Mouse (Mus musculus) liver, embryonic 16.5 days (tissue): ENCODE results near the gene Dhrs1. TPM values are rescaled to one million over a fixed set of nuclear protein-coding genes. Genes with fewer than 3 reads are reported as not detected.

ENCODE experiments used
- ATAC-seq: fragments of 200-750 bp; cut with Nextera tagmentation; 2 replicates; pipeline ENCODE4 v1.8.0; 2017; ENCODE audit warnings: low read depth, mild to moderate bottlenecking, moderate number of reproducible peaks, moderate library complexity
- H3K27ac ChIP-seq: fragments of 300-500 bp; sonication (generic); 2 replicates; pipeline ENCODE4 v1.5.1; 2014; ENCODE audit warnings: mild to moderate bottlenecking, low read length
- H3K27me3 ChIP-seq: fragments of 300-500 bp; sonication (generic); 2 replicates; pipeline ENCODE4 v1.6.1; 2014; ENCODE audit warnings: low read depth, low read length, mixed read lengths; ENCODE audit not compliant: control insufficient read depth, insufficient read depth
- H3K36me3 ChIP-seq: fragments of 300-500 bp; sonication (generic); 2 replicates; pipeline ENCODE4 v1.6.1; 2014; ENCODE audit warnings: mild to moderate bottlenecking; ENCODE audit not compliant: control insufficient read depth, insufficient read depth
- H3K4me1 ChIP-seq: fragments of 300-500 bp; sonication (generic); 2 replicates; pipeline ENCODE4 v1.6.1; 2014; ENCODE audit warnings: low read depth, low read length, mixed read lengths; ENCODE audit not compliant: control insufficient read depth
- H3K4me2 ChIP-seq: fragments of 300-500 bp; sonication (generic); 2 replicates; pipeline ENCODE4 v1.6.1; 2014; ENCODE audit warnings: low read depth, low read length, mixed read lengths
- H3K4me3 ChIP-seq: fragments of 300-500 bp; sonication (generic); 2 replicates; pipeline ENCODE4 v1.5.1; 2014; ENCODE audit warnings: low read depth, mild to moderate bottlenecking, low read length
- H3K9ac ChIP-seq: fragments of 300-500 bp; sonication (generic); 2 replicates; pipeline ENCODE4 v1.6.1; 2014; ENCODE audit warnings: low read depth, low read length
- H3K9me3 ChIP-seq: fragments of 300-500 bp; sonication (generic); replicated peaks from 2 replicates; pipeline ENCODE4 v1.6.1; 2016; ENCODE audit warnings: low read length; ENCODE audit not compliant: control insufficient read depth
- WGBS: fragments of 180-500 bp; shearing (Covaris S2); extraction: QIAGEN DNeasy Blood & Tissue Kit; methylation state at CpG from one replicate; pipeline ENCODE4 v1.1.7; 2014; ENCODE audit not compliant: insufficient replicate concordance; 5-methylcytosine and 5-hydroxymethylcytosine counted together
- polyA plus RNA-seq: library from polyadenylated mRNA; unstranded; fragments of >200 nt; fragmentation: Nextera tagmentation; extraction: Ambion mirVana; gene quantifications from 2 replicates; pipeline ENCODE4 v1.2.1, GENCODE M21; 2015

The Dhrs1 gene
- polyA plus RNA-seq, 1 experiment from 2014 or later = 43.5 TPM

- Histone ChIP-seq H3K4me2 (no peak overlapping the region), H3K27ac (no peak overlapping the region), H3K9me3 (no peaks in the 10 kb centered on the region), H3K4me3 (no peak overlapping the region), H3K9ac (no peak overlapping the region), H3K27me3 (no peaks in the 10 kb centered on the region; the same call in 1 of the 2 replicates), H3K4me1 (peaks cover 17% of the 10 kb centered on the region), H3K36me3 (no peaks in the 10 kb centered on the region)
- WGBS = 71% methylated on average over 4 of the region's 4 CpGs
- ATAC-seq = no peak
These were observed 36.0 kb downstream of the Dhrs1 start for GRCm38 (mm10) chr14:55709509-55709908.

- Histone ChIP-seq H3K27me3 (no peaks in the 10 kb centered on the region; the same call in 1 of the 2 replicates), H3K4me1 (peaks cover 7% of the 10 kb centered on the region), H3K27ac (no peak overlapping the region), H3K9me3 (no peaks in the 10 kb centered on the region), H3K9ac (no peak overlapping the region), H3K4me3 (no peak overlapping the region), H3K36me3 (no peaks in the 10 kb centered on the region), H3K4me2 (no peak overlapping the region)
- ATAC-seq = 0 out of 2 replicates have a peak, but pooled peaks have one; percentile 30
- 28% methylated on average over 5 of the region's 5 CpGs for WGBS
These were observed 38.1 kb downstream of the Dhrs1 start for GRCm38 (mm10) chr14:55707397-55707796.

GRCm38 (mm10) chr14:55706051-55706600 is 39.4 kb downstream of the Dhrs1 start:
- no peaks in the 10 kb centered on the region for H3K27me3 ChIP-seq
- no peak for ATAC-seq
- H3K9ac ChIP-seq = no peak overlapping the region
- no peak overlapping the region for H3K4me3 ChIP-seq
- no peak overlapping the region for H3K27ac ChIP-seq
- H3K4me1 ChIP-seq = peaks cover 7% of the 10 kb centered on the region
- no peaks in the 10 kb centered on the region for H3K36me3 ChIP-seq
- 47% methylated on average over 8 of the region's 8 CpGs for WGBS
- no peaks in the 10 kb centered on the region for H3K9me3 ChIP-seq
- no peak overlapping the region for H3K4me2 ChIP-seq

GRCm38 (mm10) chr14:55702761-55703160 is 42.7 kb downstream of the Dhrs1 start:
- WGBS = 69% methylated on average over 6 of the region's 6 CpGs
- H3K9ac ChIP-seq = no peak overlapping the region
- no peak overlapping the region for H3K4me3 ChIP-seq
- H3K9me3 ChIP-seq = no peaks in the 10 kb centered on the region
- ATAC-seq = no peak
- H3K27me3 ChIP-seq = no peaks in the 10 kb centered on the region
- H3K36me3 ChIP-seq = no peaks in the 10 kb centered on the region
- no peak overlapping the region for H3K4me2 ChIP-seq
- H3K4me1 ChIP-seq = peaks cover 7% of the 10 kb centered on the region
- H3K27ac ChIP-seq = no peak overlapping the region

- Histone ChIP-seq H3K27me3 (no peaks in the 10 kb centered on the region), H3K4me3 (no peak overlapping the region), H3K9ac (no peak overlapping the region), H3K4me1 (no peaks in the 10 kb centered on the region; the same call in 1 of the 2 replicates), H3K27ac (no peak overlapping the region), H3K36me3 (no peaks in the 10 kb centered on the region), H3K9me3 (no peaks in the 10 kb centered on the region), H3K4me2 (no peak overlapping the region)
- no peak for ATAC-seq
- WGBS = 59% methylated on average over 9 of the region's 9 CpGs
These were observed 44.4 kb downstream of the Dhrs1 start for GRCm38 (mm10) chr14:55701131-55701530.

DNA sequence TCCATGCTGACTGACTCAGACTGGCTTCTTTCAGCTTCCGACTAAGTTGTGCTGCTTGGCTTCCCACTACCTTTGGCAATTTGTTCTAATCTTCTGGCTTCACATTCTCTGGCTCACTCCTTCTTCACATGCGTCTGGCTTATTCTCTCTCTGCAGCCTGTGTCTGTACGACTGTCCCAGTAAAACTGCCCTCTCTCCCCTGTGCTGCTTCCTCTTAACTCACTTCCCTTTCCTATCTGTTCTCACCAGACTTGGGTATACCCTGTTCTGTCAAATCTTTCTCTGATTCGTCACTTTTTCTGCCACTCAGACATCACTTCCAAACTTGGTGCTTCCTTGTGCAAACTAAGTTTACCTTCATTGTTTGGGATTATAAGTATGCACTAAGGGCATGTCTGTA is 48.3 kb downstream of the Dhrs1 start:
- Histone ChIP-seq H3K27ac (no peak overlapping the region), H3K9me3 (no peaks in the 10 kb centered on the region)

GRCm38 (mm10) chr14:55689433-55689832 is 56.1 kb downstream of the Dhrs1 start:
- Histone ChIP-seq H3K9ac (no peak overlapping the region), H3K4me1 (no peaks in the 10 kb centered on the region), H3K27ac (no peak overlapping the region), H3K4me2 (no peak overlapping the region), H3K4me3 (no peak overlapping the region), H3K36me3 (no peaks in the 10 kb centered on the region), H3K27me3 (no peaks in the 10 kb centered on the region), H3K9me3 (no peaks in the 10 kb centered on the region)
- 68% methylated on average over 10 of the region's 10 CpGs for WGBS
- no peak for ATAC-seq

More for the DNA sequence above, 48.3 kb downstream of the Dhrs1 start:
- 42% methylated on average over 4 of the region's 4 CpGs for WGBS
- Histone ChIP-seq H3K4me2 (no peak overlapping the region), H3K36me3 (no peaks in the 10 kb centered on the region), H3K4me1 (no peaks in the 10 kb centered on the region), H3K27me3 (no peaks in the 10 kb centered on the region), H3K4me3 (no peak overlapping the region), H3K9ac (no peak overlapping the region)
- ATAC-seq = no peak

Other genes starting within 250 kb of the Dhrs1 start
- not detected in 2 replicates for gene Cpne6, start 235.2 kb downstream of the Dhrs1 start, polyA plus RNA-seq
- not detected in 2 replicates for gene Nrl, start 220.7 kb downstream of the Dhrs1 start, polyA plus RNA-seq
- gene Pck2, start 205.4 kb downstream of the Dhrs1 start, polyA plus RNA-seq = 41.2 and 42.5 TPM in 2 replicates
- 62.0 and 64.7 TPM in 2 replicates for gene Dcaf11, start 185.7 kb downstream of the Dhrs1 start, polyA plus RNA-seq
- 2.0 and 3.2 TPM in 2 replicates for gene A730061H03Rik, start 185.3 kb downstream of the Dhrs1 start, polyA plus RNA-seq
- gene Fitm1, start 170.1 kb downstream of the Dhrs1 start, polyA plus RNA-seq = 0.74 and 2.0 TPM in 2 replicates
- 114 TPM in 2 replicates for gene Psme1, start 167.6 kb downstream of the Dhrs1 start, polyA plus RNA-seq
- gene Emc9, start 160.4 kb downstream of the Dhrs1 start, polyA plus RNA-seq = 22.5 and 25.8 TPM in 2 replicates
- 177 and 181 TPM in 2 replicates for gene Psme2, start 154.6 kb downstream of the Dhrs1 start, polyA plus RNA-seq
- 9.5 and 9.7 TPM in 2 replicates for gene Rnf31, start 154.0 kb downstream of the Dhrs1 start, polyA plus RNA-seq
- 15.9 and 17.2 TPM in 2 replicates for gene Irf9, start 142.1 kb downstream of the Dhrs1 start, polyA plus RNA-seq
- gene Rec8, start 127.7 kb downstream of the Dhrs1 start, polyA plus RNA-seq = 2.9 and 3.1 TPM in 2 replicates
- gene Ipo4, start 109.7 kb downstream of the Dhrs1 start, polyA plus RNA-seq = 23.4 and 24.6 TPM in 2 replicates
- 0.71 and 1.0 TPM in 2 replicates for gene Gm49378, start 107.8 kb downstream of the Dhrs1 start, polyA plus RNA-seq
- 46.8 and 49.6 TPM in 2 replicates for gene Tm9sf1, start 101.9 kb downstream of the Dhrs1 start, polyA plus RNA-seq
- 0.15 and 0.16 TPM in 2 replicates for gene Tssk4, start 95.5 kb downstream of the Dhrs1 start, polyA plus RNA-seq
- gene Mdp1, start 85.2 kb downstream of the Dhrs1 start, polyA plus RNA-seq = 14.1 and 16.8 TPM in 2 replicates
- gene Gmpr2, start 73.7 kb downstream of the Dhrs1 start, polyA plus RNA-seq = 20.9 and 22.8 TPM in 2 replicates
- 212 and 230 TPM in 2 replicates for gene Nedd8, start 73.6 kb downstream of the Dhrs1 start, polyA plus RNA-seq
- 17.8 and 20.1 TPM in 2 replicates for gene Tinf2, start 63.9 kb downstream of the Dhrs1 start, polyA plus RNA-seq
- 2.8 and 3.1 TPM in 2 replicates for gene Tgm1, start 31.8 kb downstream of the Dhrs1 start, polyA plus RNA-seq
- gene Rabggta, start 23.4 kb downstream of the Dhrs1 start, polyA plus RNA-seq = 11.3 and 12.4 TPM in 2 replicates
- gene Nop9, start within 50 bp of the Dhrs1 start, polyA plus RNA-seq = 18.6 and 18.7 TPM in 2 replicates
- gene Cideb, start 12.8 kb upstream of the Dhrs1 start, polyA plus RNA-seq = 74.1 and 86.9 TPM in 2 replicates
- 0.38 and 0.40 TPM in 2 replicates for gene Ltb4r2, start 15.7 kb upstream of the Dhrs1 start, polyA plus RNA-seq
- 14.2 and 16.4 TPM in 2 replicates for gene Ltb4r1, start 20.3 kb upstream of the Dhrs1 start, polyA plus RNA-seq
- gene Adcy4, start 38.4 kb upstream of the Dhrs1 start, polyA plus RNA-seq = 1.9 and 2.4 TPM in 2 replicates
- 15.4 and 16.4 TPM in 2 replicates for gene Ripk3, start 43.2 kb upstream of the Dhrs1 start, polyA plus RNA-seq
- 0.71 TPM in 2 replicates for gene Nfatc4, start 77.5 kb upstream of the Dhrs1 start, polyA plus RNA-seq
- gene Nynrin, start 108.3 kb upstream of the Dhrs1 start, polyA plus RNA-seq = 2.7 and 2.9 TPM in 2 replicates
- gene Cbln3, start 138.7 kb upstream of the Dhrs1 start, polyA plus RNA-seq = 0.26 TPM in 2 replicates
- gene Khnyn, start 139.3 kb upstream of the Dhrs1 start, polyA plus RNA-seq = 10.9 and 12.8 TPM in 2 replicates
- 11.9 and 14.6 TPM in 2 replicates for gene Sdr39u1, start 154.6 kb upstream of the Dhrs1 start, polyA plus RNA-seq
- 0.67 TPM in 2 replicates for gene Cma1, start 199.0 kb upstream of the Dhrs1 start, polyA plus RNA-seq
- not detected in 2 replicates for gene Cma2, start 205.3 kb upstream of the Dhrs1 start, polyA plus RNA-seq